Mouse (Mus musculus): Measurements from ENCODE around the gene Gpr61.

GRCm38 (mm10) chr3:108186098-108187047, 31.7 kb upstream of the Gpr61 start, which contains the start of gene Amigo1:
- no peak for TF ChIP-seq CTCF (IDR thresholded peaks at IDR 0.05; ENCODE audit: low read depth)
- TF ChIP-seq EP300 (IDR thresholded peaks at IDR 0.05; ENCODE audit: low read depth): no peak
